Mouse (Mus musculus) kidney, adult 8-10 months (tissue): Measurements from ENCODE around the gene Auts2.

Experiments used
- DNase-seq, 2 experiments: peaks; one replicate each; pipeline ENCODE4 v3.0.0; 2022

Auts2 gene

DNA sequence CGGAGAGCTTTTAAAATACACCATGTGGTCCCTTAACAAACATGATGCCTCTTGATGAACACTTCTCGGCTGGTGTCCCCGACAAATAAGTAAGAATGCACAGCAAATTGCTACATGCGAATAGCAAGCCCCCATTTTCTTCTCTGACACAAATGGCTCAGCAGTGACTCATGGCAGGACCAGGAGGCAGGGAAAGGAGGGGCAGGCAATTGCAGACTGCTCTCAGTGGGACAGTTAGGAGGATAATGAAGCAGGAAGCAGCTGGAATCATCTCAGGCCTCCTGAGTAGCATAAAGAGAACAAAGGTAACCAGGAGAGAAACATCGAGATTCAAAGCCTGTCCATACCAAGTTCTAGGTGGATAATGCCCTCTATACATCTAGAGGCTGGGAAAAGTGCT, 228.8 kb downstream of the Auts2 start:
- no peak for DNase-seq

GRCm38 (mm10) chr5:132307000-132307399, 236.1 kb downstream of the Auts2 start:
- no peak for DNase-seq

DNA sequence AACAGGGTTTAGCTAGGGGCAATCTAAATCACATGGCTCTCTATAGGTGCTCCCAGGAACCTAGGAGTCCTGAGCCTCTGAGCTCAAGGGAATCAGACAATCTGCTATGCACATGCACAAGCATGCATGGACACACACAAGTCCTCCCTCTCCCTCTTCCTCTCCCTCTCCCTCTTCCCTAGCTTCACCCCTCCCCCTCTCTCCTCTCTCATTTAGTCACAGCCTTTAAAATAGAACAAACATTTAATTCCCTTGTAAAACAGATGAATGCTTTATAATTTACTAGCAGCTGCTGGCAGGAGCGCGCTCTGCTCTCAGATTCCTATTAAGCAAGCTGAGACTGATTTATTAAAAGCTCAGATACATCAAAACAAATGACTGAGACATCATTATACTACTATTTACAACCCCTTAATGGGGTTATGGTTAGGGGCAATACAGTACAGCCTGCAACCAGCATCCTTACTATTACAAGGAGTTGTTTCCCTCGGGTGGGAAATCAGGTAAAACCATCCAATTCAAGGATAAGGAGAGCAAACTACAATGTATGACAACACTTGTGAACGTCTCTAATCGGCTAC, 237.7 kb downstream of the Auts2 start:
- DNase-seq = no peak

DNA sequence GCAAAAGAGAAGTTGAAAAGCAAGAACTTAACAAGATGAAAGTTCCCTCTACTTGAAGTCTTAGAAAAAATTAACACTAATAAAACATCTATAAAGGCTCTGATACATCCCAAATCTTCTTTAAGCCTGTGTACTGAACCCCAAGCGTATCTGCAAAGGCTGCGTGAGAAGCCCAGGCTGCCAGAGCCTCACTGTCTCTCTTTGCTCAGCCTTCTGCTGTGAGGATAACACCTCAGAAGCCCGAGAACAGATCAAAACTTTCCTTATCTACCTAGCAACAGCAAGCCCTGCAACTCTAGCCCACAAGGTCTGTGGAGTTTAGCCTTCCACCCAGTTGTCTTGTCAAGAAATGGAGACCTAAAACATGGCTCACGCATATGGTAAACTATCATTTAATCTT, 240.4 kb downstream of the Auts2 start:
- no peak for DNase-seq

DNA sequence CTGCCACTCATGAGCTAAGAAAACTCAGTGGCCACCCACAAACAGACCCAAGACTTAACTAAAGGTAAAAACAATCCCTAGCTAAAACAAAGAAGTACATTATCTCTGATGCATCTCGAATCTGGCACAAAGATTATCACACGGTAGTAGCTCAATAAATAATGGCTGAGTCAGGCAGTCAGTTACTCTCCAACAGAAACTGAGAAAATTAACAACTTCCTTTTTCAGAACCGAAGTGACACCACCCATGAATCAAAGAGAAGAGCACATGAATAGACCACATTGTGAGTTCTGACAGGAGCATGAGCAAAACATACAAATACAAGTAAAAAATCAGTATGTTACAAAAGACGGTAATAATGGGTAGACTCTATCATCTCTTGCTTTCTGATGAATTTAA, 242.3 kb downstream of the Auts2 start:
- DNase-seq = no peak

GRCm38 (mm10) chr5:132299716-132300115, 243.4 kb downstream of the Auts2 start:
- DNase-seq = no peak

GRCm38 (mm10) chr5:132298996-132299395, 244.1 kb downstream of the Auts2 start:
- no peak for DNase-seq

DNA sequence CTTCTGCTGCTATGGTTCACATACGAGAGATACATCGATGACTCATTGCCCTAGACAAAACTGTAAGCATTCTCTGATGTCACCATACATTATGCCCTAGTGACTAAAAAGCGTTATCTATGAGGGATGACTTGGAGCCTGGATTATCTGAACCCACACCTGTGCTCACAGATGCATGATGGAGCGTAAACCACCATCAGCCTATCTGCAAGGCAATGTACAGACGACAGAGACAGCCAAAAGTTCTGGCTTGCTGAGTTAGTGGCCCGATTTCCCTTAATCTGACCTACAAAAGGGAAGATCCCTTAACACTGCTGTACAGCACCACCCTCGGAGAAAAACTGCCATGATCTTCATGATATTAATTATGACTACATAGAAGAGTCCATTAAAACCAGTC, 245.8 kb downstream of the Auts2 start:
- DNase-seq = no peak

GRCm38 (mm10) chr5:132294469-132294868, 248.7 kb downstream of the Auts2 start:
- no peak for DNase-seq

DNA sequence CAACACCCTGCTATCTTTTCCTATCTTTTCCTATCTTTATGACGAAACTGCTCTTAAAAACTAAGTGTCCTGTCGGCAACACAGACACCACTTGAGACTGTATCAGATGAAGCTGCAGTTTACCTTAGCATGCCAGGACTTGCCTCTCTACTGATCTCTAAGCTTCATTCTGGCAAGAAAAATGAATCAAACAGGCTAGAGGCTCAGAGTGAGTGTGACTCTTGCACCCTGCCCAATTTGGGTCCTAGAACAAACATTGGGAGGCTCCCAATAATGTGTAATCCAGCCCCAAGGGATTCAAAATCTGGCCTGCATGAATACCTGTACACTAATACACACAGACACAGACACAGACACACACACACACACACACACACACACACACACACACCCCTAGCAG, 250.2 kb downstream of the Auts2 start:
- no peak for DNase-seq

- DNase-seq = no peak
These were observed 252.3 kb downstream of the Auts2 start for GRCm38 (mm10) chr5:132290606-132291535.

- no peak for DNase-seq
These were observed 259.4 kb downstream of the Auts2 start for GRCm38 (mm10) chr5:132283741-132284140.

- DNase-seq = no peak
These were observed 268.8 kb downstream of the Auts2 start for GRCm38 (mm10) chr5:132274098-132274898.

DNA sequence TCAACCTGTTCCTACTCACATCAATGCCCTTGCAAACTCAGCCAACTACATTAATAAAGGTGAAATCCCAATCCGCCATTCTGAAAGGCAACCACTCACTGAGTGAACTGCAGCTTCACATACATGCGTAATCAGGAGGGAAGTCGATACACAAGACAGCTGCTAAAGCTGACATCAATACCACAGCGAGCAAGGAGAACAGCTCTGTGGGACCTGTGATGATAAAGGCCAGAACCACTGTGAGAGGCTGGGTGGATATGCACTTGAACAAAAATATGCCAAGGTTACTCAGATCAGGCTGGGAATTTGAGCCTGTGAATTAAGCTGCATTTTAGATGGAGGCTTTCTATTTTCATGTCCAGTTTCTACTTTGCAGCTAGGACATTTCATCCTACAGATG, 271.0 kb downstream of the Auts2 start:
- DNase-seq = no peak

DNA sequence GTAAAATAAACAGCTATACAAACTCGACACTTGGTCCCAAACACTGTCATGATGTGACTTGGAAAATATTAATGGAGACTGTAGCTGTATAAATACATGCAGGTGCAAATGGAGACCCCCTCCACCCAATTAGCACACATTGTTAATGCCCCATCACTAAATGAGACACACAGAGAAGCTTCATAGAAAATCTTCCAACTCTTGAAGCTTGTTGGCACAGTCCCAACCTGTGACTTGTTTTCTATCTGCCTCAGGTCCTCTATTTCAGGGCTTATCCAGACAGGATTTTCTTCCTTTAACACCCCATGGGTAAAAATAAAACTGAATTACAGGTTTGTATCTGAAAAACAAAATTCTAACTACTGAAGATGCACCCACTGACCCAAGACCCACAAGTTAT, 272.2 kb downstream of the Auts2 start:
- DNase-seq = no peak

DNA sequence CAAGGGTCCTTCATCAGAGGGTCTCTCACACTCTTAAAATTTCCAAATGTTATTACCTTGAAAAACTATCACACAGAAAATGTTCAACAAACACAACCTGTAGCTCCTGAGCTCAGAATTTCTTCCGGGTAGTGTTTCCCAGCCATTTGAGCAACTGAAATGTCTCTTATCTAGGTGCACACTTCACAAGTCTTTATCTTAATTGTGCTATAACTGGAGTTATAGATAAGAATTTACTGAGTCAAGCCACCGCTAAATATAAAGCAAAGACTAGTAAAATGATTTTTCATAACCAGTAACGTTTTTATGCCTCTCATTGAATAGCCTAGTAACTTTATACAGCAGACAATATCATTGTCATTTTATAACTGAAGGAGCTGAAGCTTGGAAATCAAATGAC, 273.1 kb downstream of the Auts2 start:
- DNase-seq = no peak

- no peak for DNase-seq
These were observed 274.7 kb downstream of the Auts2 start for GRCm38 (mm10) chr5:132268351-132268967.

GRCm38 (mm10) chr5:132265015-132265414, 278.1 kb downstream of the Auts2 start:
- DNase-seq = no peak

- DNase-seq = no peak
These were observed 281.4 kb downstream of the Auts2 start for GRCm38 (mm10) chr5:132261750-132262149.

DNA sequence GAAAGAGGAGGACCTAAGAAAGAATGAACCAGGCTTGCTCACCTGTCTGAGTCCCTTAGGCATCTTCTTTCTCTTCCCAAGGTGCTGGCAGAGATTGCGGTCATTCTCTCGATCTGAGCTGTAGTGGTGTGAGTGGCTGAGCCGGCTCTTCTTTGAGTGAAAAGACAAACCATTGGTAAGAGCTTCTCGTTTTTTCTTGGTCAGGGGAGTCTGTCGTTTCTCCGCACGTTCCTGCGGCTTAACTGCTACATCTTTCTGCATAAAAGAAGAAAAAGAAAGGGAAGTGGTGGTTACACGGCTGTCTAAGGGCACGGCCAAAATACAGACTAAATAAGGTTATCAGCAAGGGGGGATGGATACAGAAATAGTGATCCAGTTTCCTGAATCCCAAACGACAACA, 284.3 kb downstream of the Auts2 start:
- no peak for DNase-seq

DNA sequence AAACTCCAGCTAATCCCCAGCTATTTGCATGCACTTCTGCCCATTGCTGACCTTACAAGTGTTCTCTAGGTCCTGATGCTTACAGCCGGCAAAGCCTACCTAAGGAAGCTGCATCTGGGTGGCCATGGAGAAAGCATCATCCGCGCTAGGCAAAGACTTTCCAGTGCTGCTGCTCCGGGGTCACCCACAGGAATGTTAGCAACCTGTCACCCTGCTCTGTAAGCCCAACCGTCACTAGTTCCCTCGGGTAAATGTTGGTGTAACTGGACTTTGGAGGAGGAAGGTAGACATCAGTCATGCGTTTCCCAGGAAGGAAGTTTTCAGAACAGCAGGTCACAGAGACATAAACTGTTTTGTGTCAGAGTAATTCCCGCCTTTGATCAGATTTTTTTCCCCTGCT, 287.6 kb downstream of the Auts2 start:
- DNase-seq = no peak

GRCm38 (mm10) chr5:132249523-132249922, 293.6 kb downstream of the Auts2 start:
- DNase-seq = no peak

GRCm38 (mm10) chr5:132248069-132248468, 295.1 kb downstream of the Auts2 start:
- DNase-seq = no peak
